Mouse (Mus musculus) CH12.LX (cell line): ENCODE data around the gene Calcrl. TPM values are rescaled to one million over a fixed set of nuclear protein-coding genes. Genes with fewer than 3 reads are reported as not detected.

Experiments
- DNase-seq: peaks from one replicate; pipeline ENCODE4 v3.0.0-alpha.2; 2013; ENCODE audit errors: extremely low read depth
- H3K27ac ChIP-seq: 2 replicates; pipeline ENCODE4 v1.5.1; 2012; ENCODE audit warnings: low read depth, mild to moderate bottlenecking, control low read depth, moderate library complexity; ENCODE audit not compliant: insufficient read depth
- H3K27me3 ChIP-seq: replicated peaks from 2 replicates; pipeline ENCODE3; 2012; ENCODE audit warnings: inconsistent platforms
- H3K36me3 ChIP-seq, 2 experiments: replicated peaks in 1 of 2; 2 replicates each; pipeline versions ENCODE3 to v1.6.1; 2012; ENCODE audit warnings: inconsistent platforms in 1 of 2, low read length in 1 of 2, mild to moderate bottlenecking in 1 of 2, mixed read lengths in 1 of 2, moderate library complexity in 1 of 2; ENCODE audit not compliant: control insufficient read depth in 1 of 2, insufficient read depth in 1 of 2
- H3K4me1 ChIP-seq, 2 experiments: 2 replicates each; pipeline ENCODE4 v1.6.1; 2012; ENCODE audit warnings: inconsistent platforms in 1 of 2, moderate library complexity in 1 of 2; ENCODE audit not compliant: insufficient read depth in 2 of 2, control insufficient read depth in 1 of 2
- H3K4me2 ChIP-seq: 2 replicates; pipeline ENCODE4 v1.6.1; 2012; ENCODE audit warnings: low read depth, mild to moderate bottlenecking, control low read depth; ENCODE audit not compliant: poor library complexity, insufficient read depth, severe bottlenecking
- H3K4me3 ChIP-seq, 3 experiments: fragments of 150-350 bp in 1 of 3; sonication (generic) in 1 of 3; replicated peaks in 1 of 3; 2 replicates each; pipeline versions ENCODE3 to v1.5.1; 2011 to 2012; ENCODE audit warnings: low read depth in 2 of 3, low read length in 2 of 3, mild to moderate bottlenecking in 2 of 3, moderate library complexity in 2 of 3, control low read depth in 1 of 3, improper control_type of control experiment in 1 of 3, inconsistent platforms in 1 of 3, mixed read lengths in 1 of 3; ENCODE audit not compliant: poor library complexity in 1 of 3
- H3K79me2 ChIP-seq: replicated peaks from 2 replicates; pipeline ENCODE4 v1.6.1; 2012; ENCODE audit warnings: mild to moderate bottlenecking, moderate library complexity; ENCODE audit not compliant: control insufficient read depth, poor library complexity, insufficient read depth, severe bottlenecking; ENCODE audit errors: extremely low read depth
- H3K9ac ChIP-seq: 2 replicates; pipeline ENCODE4 v1.6.1; 2012; ENCODE audit warnings: low read depth, mild to moderate bottlenecking, control low read depth, moderate library complexity; ENCODE audit not compliant: insufficient read depth
- H3K9me3 ChIP-seq: replicated peaks from 2 replicates; pipeline ENCODE3; 2012; ENCODE audit warnings: low read length, inconsistent platforms, mixed read lengths
- E2F4 ChIP-seq: IDR thresholded peaks from 2 replicates; pipeline ENCODE4 v1.6.1; 2011; ENCODE audit warnings: low read depth, low read length, improper control_type of control experiment; ENCODE audit not compliant: insufficient replicate concordance
- ELF1 ChIP-seq: IDR thresholded peaks from 2 replicates; pipeline ENCODE4 v1.6.1; 2014; ENCODE audit warnings: low read depth, mild to moderate bottlenecking, inconsistent platforms, low read length, improper control_type of control experiment
- IRF4 ChIP-seq: IDR thresholded peaks from 2 replicates; pipeline ENCODE4 v1.6.1; 2014; ENCODE audit warnings: low read depth, mild to moderate bottlenecking, inconsistent platforms, low read length, improper control_type of control experiment
- JUN ChIP-seq: IDR thresholded peaks from 2 replicates; pipeline ENCODE4 v1.6.1; 2011; ENCODE audit warnings: low read depth, mild to moderate bottlenecking, low read length, improper control_type of control experiment, moderate library complexity; ENCODE audit not compliant: insufficient read depth
- MAX ChIP-seq: IDR thresholded peaks from 2 replicates; pipeline ENCODE4 v1.6.1; 2011; ENCODE audit warnings: low read length, improper control_type of control experiment
- NELFE ChIP-seq: IDR thresholded peaks from 2 replicates; pipeline ENCODE4 v1.6.1; 2011; ENCODE audit warnings: low read depth, low read length, improper control_type of control experiment
- PAX5 ChIP-seq: IDR thresholded peaks from 2 replicates; pipeline ENCODE4 v1.6.1; 2012; ENCODE audit warnings: low read length, inconsistent platforms, mixed read lengths
- POLR2A ChIP-seq: IDR thresholded peaks from 2 replicates; pipeline ENCODE4 v1.6.1; 2011; ENCODE audit warnings: low read depth, mild to moderate bottlenecking, improper control_type of control experiment, low read length
- RCOR1 ChIP-seq: conservative IDR thresholded peaks from 2 replicates; pipeline ENCODE4 v1.6.1; 2012; ENCODE audit warnings: low read depth, mild to moderate bottlenecking, inconsistent platforms, low read length, improper control_type of control experiment
- UBTF ChIP-seq: IDR thresholded peaks from 2 replicates; pipeline ENCODE4 v1.6.1; 2012; ENCODE audit warnings: low read depth, mild to moderate bottlenecking, inconsistent platforms, low read length, improper control_type of control experiment, moderate library complexity
- ZNF384 ChIP-seq: IDR thresholded peaks from 2 replicates; pipeline ENCODE4 v1.6.1; 2012; ENCODE audit warnings: low read depth, low read length, improper control_type of control experiment, inconsistent platforms
- dilution Hi-C: fragments of 300-500 bp; cut with MboI; formaldehyde crosslinking; loops from 2 replicates; pipeline ENCODE4 v1.14.3; 2020; ENCODE audit warnings: low sequenced_read_pairs; ENCODE audit not compliant: extremely low pct_unique_long_range_greater_than_20kb, extremely low pct_ligation_motif_present
- in situ Hi-C: fragments of 300-500 bp; cut with MboI; formaldehyde crosslinking; loops from 3 replicates; pipeline ENCODE4 v1.14.3; 2019; ENCODE audit warnings: low sequenced_read_pairs, low pct_ligation_motif_present, low pct_unique_long_range_greater_than_20kb, mixed read lengths
- polyA plus RNA-seq: library from polyadenylated mRNA; unstranded; fragments of >175 nt; gene quantifications from 2 replicates; pipeline ENCODE4 v1.2.1, GENCODE M21; 2012; ENCODE audit warnings: low read depth; ENCODE audit not compliant: insufficient read length
- total RNA-seq, 2 experiments: library from RNA; depleted of rRNA; stranded (reverse); fragments of 300-350 nt in 1 of 2; fragments of >200 nt in 1 of 2; gene quantifications; 2 replicates each; pipeline ENCODE4 v1.2.3; 2012 to 2014

Gene Calcrl
- total and polyA plus RNA-seq, 3 experiments = 3.9 to 12.1 (median 5.9) TPM

DNA sequence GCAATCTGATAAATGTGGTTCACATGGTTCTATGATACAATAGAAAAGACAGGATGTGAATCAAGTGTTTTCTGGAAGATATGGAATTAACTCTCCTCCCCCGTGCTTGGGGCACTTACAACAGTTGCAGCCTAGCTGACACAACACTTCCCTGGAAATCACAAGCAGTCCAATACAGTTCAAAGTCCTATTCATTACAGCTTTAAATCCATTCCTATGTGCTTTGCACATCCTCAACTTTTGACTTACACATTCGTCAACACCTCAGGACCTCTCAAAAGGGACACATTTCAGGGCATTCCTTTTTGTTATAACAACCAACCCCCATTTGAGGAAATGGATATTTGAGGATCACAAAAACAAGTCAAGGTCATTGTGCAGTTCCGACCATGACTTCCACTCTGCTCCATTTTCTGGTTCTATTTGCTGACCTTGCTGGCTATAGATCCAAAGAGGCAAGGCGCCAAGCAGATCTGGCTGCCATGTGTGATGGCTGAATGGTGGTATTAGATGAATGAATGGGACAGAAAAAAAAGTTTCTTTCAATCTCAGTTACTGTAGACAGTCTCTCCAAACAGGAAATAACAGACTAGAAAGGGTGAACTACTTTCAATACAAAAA, 108.9 kb downstream of the Calcrl start:
- Histone ChIP-seq H3K27me3 (no peaks in the 10 kb centered on the region), H3K27ac (no peak overlapping the region), H3K4me2 (no peak overlapping the region), H3K9me3 (no peaks in the 10 kb centered on the region), H3K4me1 (no peaks in the 10 kb centered on the region), H3K79me2 (no peaks in the 10 kb centered on the region), H3K4me3 (no peak overlapping the region), H3K36me3 (no peaks in the 10 kb centered on the region), H3K9ac (no peak overlapping the region)
- DNase-seq = no peak
- in situ Hi-C loops = no loop called here
- dilution Hi-C loops = no loop called here
- TF ChIP-seq UBTF = no peak
- TF ChIP-seq PAX5 = no peak
- no peak for TF ChIP-seq MAX

DNA sequence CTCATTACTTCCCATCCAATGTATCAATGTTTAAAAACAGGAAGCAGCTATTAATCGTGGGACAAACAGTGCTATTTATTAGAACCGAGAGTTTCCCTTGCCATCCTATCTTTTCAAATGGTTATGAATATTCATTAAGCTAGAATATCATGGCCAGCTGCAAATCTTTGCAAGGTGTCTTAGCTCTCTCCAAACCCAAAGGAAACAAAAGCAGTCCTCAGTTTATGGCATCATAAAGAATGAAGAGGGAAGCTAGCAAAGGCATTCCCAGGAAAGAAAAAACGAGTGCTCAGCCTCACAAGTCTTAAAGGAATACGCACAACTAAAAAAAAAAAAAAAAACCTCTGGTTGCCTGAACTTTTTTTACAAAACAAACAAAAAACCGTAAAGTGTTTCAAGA, 128.7 kb downstream of the Calcrl start:
- Histone ChIP-seq H3K27ac (no peak overlapping the region), H3K4me3 (no peak overlapping the region), H3K27me3 (no peaks in the 10 kb centered on the region)
- in situ Hi-C loops = no loop called here
- no peak for DNase-seq
- TF ChIP-seq RCOR1 (no peak), E2F4 (no peak), ZNF384 (peak; percentile 42; the same call in 1 of the 2 replicates), POLR2A (no peak), NELFE (no peak)
- TF ChIP-seq, all 38 proteins: peak for 1
- Histone ChIP-seq H3K4me2 (peak overlapping the region; percentile 87), H3K79me2 (no peaks in the 10 kb centered on the region), H3K9me3 (no peaks in the 10 kb centered on the region), H3K9ac (no peak overlapping the region), H3K4me1 (peaks cover 0 to 4% of the 10 kb centered on the region in 2 experiments; a peak in 1 of 4 replicates), H3K36me3 (no peaks in the 10 kb centered on the region)
- dilution Hi-C loops = no loop called here

DNA sequence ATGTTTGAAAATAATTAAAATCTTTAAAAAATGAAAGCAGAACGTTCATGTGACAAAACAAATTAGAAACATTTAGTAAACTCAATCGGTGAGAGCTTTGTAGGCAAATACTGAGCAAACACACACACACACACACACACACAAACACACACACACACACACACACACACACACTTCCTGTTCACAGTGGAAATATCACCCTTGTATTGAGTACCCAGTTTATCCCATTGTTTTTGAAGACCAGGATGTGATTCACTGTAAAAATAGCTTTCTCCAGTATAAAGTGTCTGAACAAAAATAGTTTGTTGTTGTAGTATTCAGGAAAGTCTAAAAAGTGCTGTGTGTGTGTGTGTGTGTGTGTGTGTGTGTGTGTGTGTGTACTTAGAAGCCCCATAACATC, 130.1 kb downstream of the Calcrl start:
- no peak overlapping the region for H3K4me2 ChIP-seq
- dilution Hi-C loops = no loop called here
- DNase-seq = no peak
- no peak overlapping the region for H3K27ac ChIP-seq
- H3K36me3 ChIP-seq = no peaks in the 10 kb centered on the region
- H3K4me3 ChIP-seq = no peak overlapping the region
- TF ChIP-seq JUN (no peak), ELF1 (0 out of 2 replicates have a peak, but pooled peaks have one; percentile 12), IRF4 (no peak)
- TF ChIP-seq, all 38 proteins: peak for 1
- H3K9ac ChIP-seq = no peak overlapping the region
- no peaks in the 10 kb centered on the region for H3K27me3 ChIP-seq
- peaks cover 0 to 4% of the 10 kb centered on the region in 2 experiments; a peak in 1 of 4 replicates for H3K4me1 ChIP-seq
- no peaks in the 10 kb centered on the region for H3K79me2 ChIP-seq
- in situ Hi-C loops = no loop called here
- no peaks in the 10 kb centered on the region for H3K9me3 ChIP-seq
